Mouse (Mus musculus) monocyte, adult 2 months (primary cell): ENCODE results near the gene Uncx.
A peak's percentile ranks its signal among the peaks of the same experiment; 100 is the strongest.

Experiments used
- DNase-seq, 2 experiments: peaks; one replicate each; pipeline ENCODE4 v3.0.0; 2022; ENCODE audit warnings: low spot score in 2 of 2, low read depth in 1 of 2

Uncx gene

GRCm38 (mm10) chr5:139543214-139543613 lies at the start of gene Uncx:
Uncx (plus strand) TSS chr5:139543494.
- no peak for DNase-seq

GRCm38 (mm10) chr5:139493690-139494089 lies 49.6 kb upstream of the Uncx start:
- no peak for DNase-seq

GRCm38 (mm10) chr5:139495019-139495669 lies 48.1 kb upstream of the Uncx start:
- DNase-seq = no peak

- DNase-seq = no peak
Measured at GRCm38 (mm10) chr5:139496939-139497338, 46.4 kb upstream of the Uncx start.

GRCm38 (mm10) chr5:139498791-139499190 lies 44.5 kb upstream of the Uncx start:
- DNase-seq = no peak

GRCm38 (mm10) chr5:139502281-139502680 lies 41.0 kb upstream of the Uncx start:
- DNase-seq = no peak

- peak; percentile 23 to 66 for DNase-seq
Measured at GRCm38 (mm10) chr5:139505073-139505606, 38.2 kb upstream of the Uncx start.

- DNase-seq = no peak
Measured at GRCm38 (mm10) chr5:139506207-139506606, 37.1 kb upstream of the Uncx start.

- DNase-seq = no peak
Measured at GRCm38 (mm10) chr5:139510682-139511366, 32.5 kb upstream of the Uncx start.

GRCm38 (mm10) chr5:139512201-139512600 lies 31.1 kb upstream of the Uncx start:
- no peak for DNase-seq

GRCm38 (mm10) chr5:139516281-139516680 lies 27.0 kb upstream of the Uncx start:
- no peak for DNase-seq

- DNase-seq = no peak
Measured at GRCm38 (mm10) chr5:139520069-139520834, 23.0 kb upstream of the Uncx start.

GRCm38 (mm10) chr5:139521987-139522386 lies 21.3 kb upstream of the Uncx start:
- DNase-seq = no peak

- DNase-seq = no peak
Measured at GRCm38 (mm10) chr5:139528851-139529250, 14.4 kb upstream of the Uncx start.

GRCm38 (mm10) chr5:139535386-139535919 lies 7.8 kb upstream of the Uncx start:
- DNase-seq = no peak

GRCm38 (mm10) chr5:139536211-139536910 lies 6.9 kb upstream of the Uncx start:
- DNase-seq = peak in 1 of 2 experiments; percentile 38

- DNase-seq = no peak
Measured at GRCm38 (mm10) chr5:139536911-139537738, 6.2 kb upstream of the Uncx start.

- no peak for DNase-seq
Measured at GRCm38 (mm10) chr5:139537739-139538135, 5.6 kb upstream of the Uncx start.

GRCm38 (mm10) chr5:139541151-139542042 lies 1.9 kb upstream of the Uncx start:
- no peak for DNase-seq
